Mouse (Mus musculus): ENCODE data around the gene 9130213A22Rik.

Gene 9130213A22Rik

GRCm38 (mm10) chr11:69073065-69073888, 49.1 kb downstream of the 9130213A22Rik start:
- DNase-seq, result peak; percentile 91

DNA sequence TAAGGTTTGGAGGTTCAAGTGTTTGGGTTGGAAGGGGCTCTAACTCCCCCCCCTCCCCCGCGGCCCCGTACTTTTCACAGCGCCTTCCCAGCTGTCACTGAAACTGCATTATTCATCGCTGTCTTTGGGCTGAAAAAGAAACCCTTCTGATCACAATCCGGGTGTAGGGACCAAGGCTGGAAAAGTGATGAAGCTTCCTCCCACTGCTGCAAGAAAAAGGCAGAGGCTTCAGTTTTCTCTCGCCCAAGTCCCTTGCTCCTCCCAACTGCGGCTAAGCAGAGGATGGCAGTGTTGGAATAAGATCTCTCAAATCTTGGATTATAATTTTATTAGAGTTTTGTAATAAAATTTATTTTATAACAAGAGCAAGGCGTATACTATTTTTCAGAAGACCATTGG, 49.7 kb downstream of the 9130213A22Rik start:
- no peak for DNase-seq

DNA sequence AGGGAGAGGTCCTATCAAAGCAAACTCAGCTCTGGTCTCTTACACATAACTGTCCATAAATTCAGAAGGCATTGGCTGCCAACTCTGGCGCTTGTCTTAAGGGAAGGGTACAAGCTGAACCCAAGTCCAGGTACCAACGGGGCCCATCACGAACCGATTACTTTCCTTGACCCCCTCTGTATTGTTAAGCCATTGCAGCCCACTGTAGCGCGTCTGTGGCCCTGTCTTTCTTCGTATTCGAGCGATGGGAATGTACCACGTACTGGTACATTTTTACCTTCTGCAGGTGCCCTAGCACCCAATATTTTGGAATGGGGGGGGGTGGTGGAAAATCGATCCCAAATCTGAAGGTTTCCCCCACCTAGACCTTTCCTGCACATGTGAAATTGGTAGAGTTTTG, 50.2 kb downstream of the 9130213A22Rik start:
- DNase-seq, result no peak

DNA sequence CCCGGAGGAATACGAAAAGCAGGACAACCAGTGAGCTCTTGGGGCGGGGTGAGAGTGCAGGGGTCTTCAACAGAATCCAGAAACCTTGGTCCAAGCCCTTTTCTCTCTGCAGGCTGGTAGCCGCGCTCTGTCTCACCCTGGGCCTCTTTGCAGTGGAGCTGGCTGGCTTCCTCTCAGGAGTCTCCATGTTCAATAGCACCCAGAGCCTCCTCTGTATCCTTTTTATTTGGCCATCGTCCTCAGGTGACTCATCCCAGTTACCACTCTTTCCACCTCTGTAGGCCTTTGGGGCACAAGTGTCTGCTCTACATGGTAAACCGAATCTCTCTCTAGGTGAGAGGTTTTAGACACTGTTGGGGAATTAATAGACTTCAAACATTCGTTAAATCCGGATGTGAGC, 51.1 kb downstream of the 9130213A22Rik start:
- no peak for DNase-seq

DNA sequence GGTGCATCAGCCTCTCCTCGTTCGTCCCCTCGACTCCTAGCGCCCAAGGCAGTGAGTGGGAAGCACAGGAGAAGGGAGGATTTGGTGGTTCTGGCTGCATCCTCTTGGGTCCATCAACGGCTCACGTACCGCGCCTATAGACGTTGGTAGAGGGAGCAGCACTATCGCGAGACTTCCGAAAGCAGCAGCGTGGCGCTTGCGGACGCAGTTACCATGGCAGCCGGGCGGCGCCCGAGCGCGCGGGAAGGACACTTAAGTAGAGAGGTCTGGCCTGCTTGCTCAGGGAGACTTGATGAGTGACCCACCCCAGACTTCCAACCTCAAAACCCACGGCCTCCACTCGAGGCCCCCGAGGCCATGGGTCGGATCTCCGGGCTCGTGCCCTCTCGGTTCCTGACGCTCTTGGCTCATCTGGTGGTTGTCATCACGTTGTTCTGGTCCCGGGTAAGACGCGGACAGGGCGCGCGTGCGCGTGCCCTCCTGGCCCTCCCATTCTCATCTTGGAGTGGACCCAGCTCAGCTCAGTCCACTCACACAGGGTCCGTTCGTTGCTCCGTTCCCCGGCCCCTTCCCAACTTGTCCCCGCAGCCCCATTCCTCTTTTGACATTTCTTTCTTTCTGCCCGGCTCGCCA, 51.7 kb downstream of the 9130213A22Rik start, which contains the start of gene Tmem107:
Gene Tmem107, plus strand, starts transcription at position 217 of the 633 bp plus-strand sequence.
- peak; percentile 96 for DNase-seq

- DNase-seq, result no peak
Observed at GRCm38 (mm10) chr11:69070093-69070492, 52.3 kb downstream of the 9130213A22Rik start.
